Mouse (Mus musculus) heart, postnatal 0 days (tissue): ENCODE results near the gene Usp48. TPM values are rescaled to one million over a fixed set of nuclear protein-coding genes. Genes with fewer than 3 reads are reported as not detected.

ENCODE experiments used
- ATAC-seq: fragments of 200-750 bp; cut with Nextera tagmentation; 2 replicates; pipeline ENCODE4 v1.8.0; 2017; ENCODE audit warnings: low read depth, moderate number of reproducible peaks, moderate library complexity; ENCODE audit not compliant: insufficient read depth
- DNase-seq: peaks from one replicate; pipeline ENCODE4 v3.0.0-alpha.2; 2016; ENCODE audit warnings: low spot score
- H3K27ac ChIP-seq: fragments of 300-500 bp; sonication (generic); 2 replicates; pipeline ENCODE4 v1.5.1; 2014; ENCODE audit warnings: low read depth, mild to moderate bottlenecking
- H3K27me3 ChIP-seq: fragments of 300-500 bp; sonication (generic); 2 replicates; pipeline ENCODE4 v1.6.1; 2014; ENCODE audit warnings: low read length, mixed read lengths; ENCODE audit not compliant: control insufficient read depth, insufficient read depth
- H3K36me3 ChIP-seq: fragments of 300-500 bp; sonication (generic); replicated peaks from 2 replicates; pipeline ENCODE4 v1.6.1; 2014; ENCODE audit warnings: low read length, mixed read lengths; ENCODE audit not compliant: control insufficient read depth, insufficient read depth
- H3K4me1 ChIP-seq: fragments of 300-500 bp; sonication (generic); 2 replicates; pipeline ENCODE4 v1.6.1; 2014; ENCODE audit warnings: antibody characterized with exemption; ENCODE audit not compliant: control insufficient read depth, insufficient read depth
- H3K4me2 ChIP-seq: fragments of 300-500 bp; sonication (generic); 2 replicates; pipeline ENCODE4 v1.6.1; 2014; ENCODE audit warnings: low read depth, mild to moderate bottlenecking, low read length, moderate library complexity
- H3K4me3 ChIP-seq: fragments of 300-500 bp; sonication (generic); 2 replicates; pipeline ENCODE4 v1.5.1; 2014; ENCODE audit warnings: low read depth, low read length
- H3K9ac ChIP-seq: fragments of 300-500 bp; sonication (generic); replicated peaks from 2 replicates; pipeline ENCODE4 v1.6.1; 2014; ENCODE audit warnings: low read depth, low read length, mixed read lengths
- H3K9me3 ChIP-seq: fragments of 300-500 bp; sonication (generic); replicated peaks from 2 replicates; pipeline ENCODE4 v1.6.1; 2016; ENCODE audit warnings: low read length; ENCODE audit not compliant: control insufficient read depth
- CTCF ChIP-seq: IDR thresholded peaks from 2 replicates; pipeline ENCODE4 v1.5.1; 2016; ENCODE audit warnings: antibody characterized with exemption, control low read depth, low read depth
- EP300 ChIP-seq: IDR thresholded peaks from 2 replicates; pipeline ENCODE4 v1.6.1; 2016; ENCODE audit warnings: antibody characterized with exemption, low read depth
- WGBS: fragments of 180-500 bp; shearing (Covaris S2); extraction: QIAGEN DNeasy Blood & Tissue Kit; methylation state at CpG from one replicate; pipeline ENCODE4 v1.1.7; 2014; 5-methylcytosine and 5-hydroxymethylcytosine counted together
- polyA plus RNA-seq: library from polyadenylated mRNA; unstranded; fragments of >200 nt; fragmentation: Nextera tagmentation; extraction: Ambion mirVana; gene quantifications from 2 replicates; pipeline ENCODE4 v1.2.1, GENCODE M21; 2015
- total RNA-seq: library from RNA; depleted of rRNA; stranded (reverse); fragments of >200 nt; gene quantifications from 2 replicates; pipeline ENCODE4 v1.2.3, GENCODE M21; 2014; ENCODE audit warnings: low replicate concordance

Usp48 gene
- total and polyA plus RNA-seq, 2 experiments from 2014 or later, result 16.4 to 36.7 TPM

DNA sequence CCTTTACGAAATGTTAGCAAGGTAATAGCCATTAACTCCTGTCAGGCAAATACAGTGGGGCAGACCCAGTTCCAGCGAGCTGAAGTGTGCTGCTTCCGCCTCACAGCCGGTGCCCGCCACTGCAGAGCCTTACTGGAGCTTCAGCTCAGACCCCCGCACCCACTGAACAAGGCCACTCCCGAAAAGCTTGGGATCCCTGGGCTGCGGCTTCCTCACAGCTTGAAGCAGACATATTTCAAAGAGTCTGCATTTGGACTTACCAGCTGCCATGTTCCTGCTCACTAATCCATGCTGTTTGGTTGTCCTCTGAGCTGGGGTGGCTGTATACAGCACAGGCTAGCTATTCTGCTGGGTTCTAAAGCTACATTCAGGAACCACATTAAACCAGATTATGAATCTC lies 64.1 kb downstream of the Usp48 start:
- TF ChIP-seq EP300 (no peak), CTCF (no peak)
- 88% methylated on average over 8 of the region's 8 CpGs for WGBS
- H3K9ac ChIP-seq, result no peak overlapping the region
- no peaks in the 10 kb centered on the region for H3K9me3 ChIP-seq
- H3K4me3 ChIP-seq, result no peak overlapping the region
- DNase-seq, result no peak
- ATAC-seq, result no peak
- no peak overlapping the region for H3K4me2 ChIP-seq
- peaks cover 54% of the 10 kb centered on the region for H3K36me3 ChIP-seq
- H3K27ac ChIP-seq, result no peak overlapping the region
- no peaks in the 10 kb centered on the region for H3K27me3 ChIP-seq
- H3K4me1 ChIP-seq, result no peaks in the 10 kb centered on the region

DNA sequence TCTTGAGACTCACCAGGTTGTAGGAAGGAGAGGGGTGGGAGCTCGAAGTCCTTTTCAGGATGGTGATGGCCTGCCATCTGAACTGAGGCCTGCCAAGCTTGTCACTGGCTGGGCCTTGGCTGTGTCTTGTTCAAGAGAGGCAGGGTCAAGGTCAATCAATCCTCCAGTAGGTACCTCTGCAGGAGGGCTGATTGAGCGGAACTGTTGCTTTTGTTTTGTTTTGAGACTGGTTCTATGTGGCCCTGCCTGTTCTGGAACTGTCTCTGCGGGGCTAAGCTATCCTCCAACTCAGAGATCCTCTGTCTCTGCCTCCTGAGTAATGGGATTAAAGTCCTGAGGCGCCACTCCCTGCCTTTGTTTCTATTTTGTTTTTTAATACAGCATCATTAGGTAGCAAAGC lies 66.0 kb downstream of the Usp48 start:
- 82% methylated on average over 4 of the region's 4 CpGs for WGBS
- H3K9ac ChIP-seq, result no peak overlapping the region
- ATAC-seq (no peak), DNase-seq (no peak)
- H3K4me2 ChIP-seq, result no peak overlapping the region
- TF ChIP-seq EP300 (no peak), CTCF (no peak)
- H3K4me1 ChIP-seq, result 0 out of 2 replicates have a peak, but pooled peaks cover 4% of the 10 kb centered on the region
- H3K4me3 ChIP-seq, result no peak overlapping the region
- peaks cover 13% of the 10 kb centered on the region for H3K27me3 ChIP-seq
- H3K9me3 ChIP-seq, result no peaks in the 10 kb centered on the region
- H3K36me3 ChIP-seq, result peaks cover 35% of the 10 kb centered on the region
- H3K27ac ChIP-seq, result no peak overlapping the region

DNA sequence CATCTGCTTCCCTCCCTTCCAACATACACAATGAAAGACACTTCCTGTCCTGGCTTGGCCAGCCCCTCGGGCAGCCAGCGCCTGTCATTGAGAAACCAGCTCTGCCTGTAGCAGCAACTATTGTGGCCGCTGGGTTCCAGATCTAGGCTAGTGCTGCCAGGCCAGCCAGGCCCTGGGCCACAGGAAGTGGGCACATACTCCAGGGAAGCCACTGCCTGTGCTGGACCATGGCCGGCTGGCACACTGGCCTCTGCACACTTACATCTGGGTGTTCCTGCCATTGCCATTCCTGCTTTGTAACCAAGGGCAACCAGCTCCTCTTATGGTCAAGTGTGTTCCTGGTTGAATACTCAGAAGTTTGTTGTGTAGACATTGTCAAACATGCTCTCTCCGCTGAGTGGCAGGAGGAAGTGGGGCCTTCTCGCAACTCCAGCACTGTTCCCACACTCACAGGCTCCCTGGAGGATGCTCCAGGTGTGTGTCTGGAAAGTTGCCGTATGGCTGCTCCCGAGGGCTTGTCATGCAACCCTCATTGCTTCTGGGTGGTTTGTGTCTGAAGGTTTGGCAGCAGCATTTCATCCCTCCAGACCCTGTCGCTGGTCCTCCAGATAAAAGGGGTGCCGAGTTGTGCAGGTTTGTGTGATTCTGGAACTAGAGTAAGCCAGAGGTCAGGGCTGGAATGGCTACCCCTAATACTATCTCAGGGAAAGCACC lies 67.0 kb downstream of the Usp48 start:
- Histone ChIP-seq H3K4me1 (0 out of 2 replicates have a peak, but pooled peaks cover 9% of the 10 kb centered on the region), H3K4me2 (no peak overlapping the region), H3K36me3 (peaks cover 26% of the 10 kb centered on the region), H3K27ac (no peak overlapping the region), H3K9me3 (no peaks in the 10 kb centered on the region), H3K4me3 (no peak overlapping the region), H3K9ac (no peak overlapping the region), H3K27me3 (peaks cover 21% of the 10 kb centered on the region)
- 58% methylated on average over 10 of the region's 10 CpGs for WGBS
- 0 out of 2 replicates have a peak, but pooled peaks have one; percentile 18 for ATAC-seq
- DNase-seq, result no peak
- TF ChIP-seq EP300, result no peak
- no peak for TF ChIP-seq CTCF

DNA sequence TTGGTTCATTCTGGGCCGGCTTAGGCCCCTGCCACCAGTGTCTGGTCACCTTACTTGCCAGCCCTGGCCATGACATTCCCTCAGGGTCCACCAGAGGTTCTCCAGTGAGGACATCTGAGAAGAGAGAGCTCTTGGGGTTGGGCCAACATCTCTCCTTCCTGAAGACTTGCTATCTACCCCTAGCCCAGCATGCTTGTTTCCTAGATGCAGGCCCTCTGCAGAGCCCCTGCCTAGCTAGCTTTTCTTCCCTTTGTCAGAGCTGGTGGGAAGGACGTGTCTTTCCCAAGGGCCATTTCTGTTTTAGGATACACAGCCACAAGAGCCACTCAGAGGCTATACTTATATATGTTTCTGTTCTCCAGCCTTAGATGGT lies 67.5 kb downstream of the Usp48 start:
- Histone ChIP-seq H3K4me3 (no peak overlapping the region), H3K27me3 (peaks cover 26% of the 10 kb centered on the region), H3K4me1 (0 out of 2 replicates have a peak, but pooled peaks cover 9% of the 10 kb centered on the region), H3K27ac (no peak overlapping the region), H3K36me3 (peaks cover 20% of the 10 kb centered on the region), H3K9ac (no peak overlapping the region), H3K9me3 (no peaks in the 10 kb centered on the region), H3K4me2 (no peak overlapping the region)
- 44% methylated on average over 2 of the region's 2 CpGs for WGBS
- no peak for ATAC-seq
- TF ChIP-seq EP300 (no peak), CTCF (no peak)
- DNase-seq, result no peak

DNA sequence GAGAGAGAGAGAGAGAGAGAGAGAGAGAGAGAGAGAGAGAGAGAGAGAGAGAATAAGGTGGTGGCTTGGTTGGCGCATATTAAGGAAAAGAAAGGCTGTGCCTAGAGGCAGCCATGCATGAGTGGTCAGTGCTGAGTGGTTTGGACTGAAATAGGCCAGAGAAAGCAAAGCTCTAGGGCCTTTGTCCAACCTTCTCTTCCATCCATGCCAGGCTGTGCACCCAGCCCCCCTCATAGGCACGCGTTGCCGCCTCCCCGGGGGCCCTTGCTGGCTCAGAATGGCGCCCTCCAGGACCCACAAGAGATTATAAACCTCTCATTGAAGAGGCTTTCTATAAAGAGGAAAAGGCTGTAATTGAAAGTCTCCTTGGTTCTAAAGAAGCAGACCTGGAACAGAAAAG lies 68.0 kb downstream of the Usp48 start:
- no peak overlapping the region for H3K9ac ChIP-seq

GRCm38 (mm10) chr4:137663491-137663890 lies 69.9 kb downstream of the Usp48 start:
- ATAC-seq (no peak), DNase-seq (no peak)
- H3K4me3 ChIP-seq, result no peak overlapping the region
- H3K27ac ChIP-seq, result no peak overlapping the region
- WGBS, result 78% methylated on average over 4 of the region's 4 CpGs
- no peak overlapping the region for H3K9ac ChIP-seq
- TF ChIP-seq CTCF (no peak), EP300 (no peak)
- H3K9me3 ChIP-seq, result no peaks in the 10 kb centered on the region
- peaks cover 37% of the 10 kb centered on the region for H3K27me3 ChIP-seq
- H3K36me3 ChIP-seq, result no peaks in the 10 kb centered on the region
- no peak overlapping the region for H3K4me2 ChIP-seq
- H3K4me1 ChIP-seq, result 0 out of 2 replicates have a peak, but pooled peaks cover 9% of the 10 kb centered on the region

More for the DNA sequence above, 68.0 kb downstream of the Usp48 start:
- TF ChIP-seq CTCF (no peak), EP300 (no peak)
- Histone ChIP-seq H3K9me3 (no peaks in the 10 kb centered on the region), H3K4me3 (no peak overlapping the region), H3K27ac (no peak overlapping the region), H3K36me3 (peaks cover 15% of the 10 kb centered on the region), H3K4me1 (0 out of 2 replicates have a peak, but pooled peaks cover 9% of the 10 kb centered on the region), H3K27me3 (peaks cover 31% of the 10 kb centered on the region), H3K4me2 (no peak overlapping the region)
- ATAC-seq, result no peak
- WGBS, result 85% methylated on average over 5 of the region's 6 CpGs
- DNase-seq, result no peak
